Mouse (Mus musculus) forebrain, embryonic 12.5 days (tissue): Measurements from ENCODE around the gene Rtkn2. TPM values are rescaled to one million over a fixed set of nuclear protein-coding genes. Genes with fewer than 3 reads are reported as not detected.

ENCODE experiments used
- ATAC-seq: fragments of 200-750 bp; cut with Nextera tagmentation; 2 replicates; pipeline ENCODE4 v1.8.0; 2017; ENCODE audit warnings: moderate TSS enrichment; ENCODE audit not compliant: low FRiP score
- H3K27ac ChIP-seq: fragments of 300-500 bp; sonication (generic); 2 replicates; pipeline ENCODE4 v1.5.1; 2016; ENCODE audit warnings: mild to moderate bottlenecking
- H3K27me3 ChIP-seq: fragments of 300-500 bp; sonication (generic); 2 replicates; pipeline ENCODE4 v1.6.1; 2016; ENCODE audit warnings: mild to moderate bottlenecking
- H3K36me3 ChIP-seq: fragments of 300-500 bp; sonication (generic); replicated peaks from 2 replicates; pipeline ENCODE4 v1.6.1; 2016; ENCODE audit warnings: mild to moderate bottlenecking
- H3K4me1 ChIP-seq: fragments of 300-500 bp; sonication (generic); 2 replicates; pipeline ENCODE4 v1.6.1; 2016
- H3K4me2 ChIP-seq: fragments of 300-500 bp; sonication (generic); 2 replicates; pipeline ENCODE4 v1.6.1; 2016; ENCODE audit warnings: mild to moderate bottlenecking, moderate library complexity
- H3K4me3 ChIP-seq: fragments of 300-500 bp; sonication (generic); replicated peaks from 2 replicates; pipeline ENCODE4 v1.5.1; 2016; ENCODE audit warnings: mild to moderate bottlenecking
- H3K9ac ChIP-seq: fragments of 300-500 bp; sonication (generic); 2 replicates; pipeline ENCODE4 v1.6.1; 2016; ENCODE audit warnings: mild to moderate bottlenecking
- H3K9me3 ChIP-seq: fragments of 300-500 bp; sonication (generic); 2 replicates; pipeline ENCODE4 v1.6.1; 2016
- WGBS: fragments of 180-500 bp; shearing (Covaris S2); methylation state at CpG from one replicate; pipeline ENCODE4 v1.1.7; 2016; 5-methylcytosine and 5-hydroxymethylcytosine counted together
- polyA plus RNA-seq: library from polyadenylated mRNA; unstranded; fragments of >200 nt; fragmentation: Nextera tagmentation; extraction: Ambion mirVana; gene quantifications from 2 replicates; pipeline ENCODE4 v1.2.1, GENCODE M21; 2016

Rtkn2 gene
- polyA plus RNA-seq, 1 experiment from 2014 or later = 29.4 TPM

DNA sequence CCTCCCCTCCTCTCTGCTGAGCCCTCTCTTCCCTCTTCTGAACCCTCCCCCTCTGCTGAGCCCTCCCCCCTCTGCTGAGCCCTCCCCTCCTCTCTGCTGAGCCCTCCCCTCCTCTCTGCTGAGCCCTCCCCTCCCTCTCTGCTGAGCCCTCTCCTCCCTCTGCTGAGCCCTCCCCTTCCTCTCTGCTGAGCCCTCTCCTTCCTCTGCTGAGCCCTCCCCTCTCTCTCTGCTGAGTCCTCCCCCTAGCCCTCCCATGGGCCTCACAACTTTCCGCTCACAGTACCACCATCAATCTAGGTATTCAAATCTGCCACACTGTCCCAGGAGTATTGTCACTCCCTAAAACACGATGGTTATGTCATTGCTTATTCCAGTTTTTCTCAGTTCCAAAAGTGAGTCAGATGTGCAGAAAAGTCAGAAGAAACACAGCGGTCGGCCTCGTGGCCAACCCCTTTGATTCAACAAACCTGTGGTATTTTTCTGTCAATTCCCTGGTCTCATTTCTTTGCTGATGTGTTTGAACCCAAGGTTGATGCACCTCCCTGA lies 49.8 kb downstream of the Rtkn2 start:
- H3K36me3 ChIP-seq = peaks cover 47% of the 10 kb centered on the region
- H3K4me2 ChIP-seq = no peak overlapping the region
- H3K4me3 ChIP-seq = no peak overlapping the region
- H3K27ac ChIP-seq = no peak overlapping the region
- H3K4me1 ChIP-seq = no peaks in the 10 kb centered on the region
- H3K9ac ChIP-seq = no peak overlapping the region
- 89% methylated on average over 5 of the region's 5 CpGs for WGBS
- no peaks in the 10 kb centered on the region for H3K9me3 ChIP-seq
- no peak for ATAC-seq
- H3K27me3 ChIP-seq = no peaks in the 10 kb centered on the region

DNA sequence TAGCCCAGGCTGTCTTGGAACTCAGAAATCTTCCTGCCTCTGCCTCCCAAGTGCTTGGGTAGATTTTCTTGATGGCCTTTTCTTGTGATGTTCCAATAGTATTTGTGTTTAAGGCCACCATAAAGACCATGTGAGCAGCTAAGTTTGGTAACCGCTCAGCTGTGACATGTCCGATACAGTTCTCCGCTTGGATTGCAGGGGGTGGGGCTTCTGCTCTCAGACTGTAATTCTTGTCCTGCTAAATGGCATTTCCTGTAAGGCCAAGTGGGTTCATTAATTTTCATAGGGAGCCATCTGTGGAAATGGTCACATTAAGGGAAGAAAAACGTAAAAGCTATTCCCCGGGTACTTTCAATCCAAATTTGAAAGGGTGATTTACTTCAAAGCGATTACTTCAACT lies 50.7 kb downstream of the Rtkn2 start:
- H3K36me3 ChIP-seq = peaks cover 50% of the 10 kb centered on the region
- 89% methylated on average over 6 of the region's 6 CpGs for WGBS

DNA sequence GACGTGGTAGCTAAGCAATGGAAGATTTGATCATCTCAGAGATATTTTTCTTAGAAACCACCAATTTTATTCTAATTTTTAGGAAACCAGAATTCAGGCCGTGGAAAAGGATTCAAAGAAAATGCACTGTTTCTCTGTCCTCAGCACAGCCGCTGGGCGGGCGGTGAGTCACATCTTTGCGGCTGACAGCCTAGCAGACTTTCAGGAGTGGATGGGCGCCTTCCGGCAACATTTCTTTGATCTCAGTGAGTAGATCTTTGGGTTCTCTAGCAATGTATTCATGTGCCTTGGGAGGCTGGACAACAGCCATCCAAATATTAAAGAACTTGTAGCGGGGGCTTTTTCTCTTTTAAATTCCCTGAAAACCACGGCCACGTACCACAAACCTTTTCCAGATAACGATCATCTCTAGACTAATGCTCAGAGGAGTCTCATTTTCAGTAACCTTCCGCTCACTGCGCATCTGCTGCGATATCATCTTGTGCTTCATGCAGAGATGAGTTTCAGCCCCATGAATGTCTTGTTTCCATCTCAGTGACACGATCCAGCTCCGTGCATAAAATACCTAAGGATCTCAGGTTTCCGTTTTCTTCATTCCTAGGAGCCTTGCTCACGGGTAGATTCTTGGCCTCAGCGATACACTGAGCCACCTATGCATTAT lies 56.5 kb downstream of the Rtkn2 start:
- Histone ChIP-seq H3K4me1 (peaks cover 18% of the 10 kb centered on the region), H3K4me2 (no peak overlapping the region), H3K27ac (no peak overlapping the region), H3K9me3 (no peaks in the 10 kb centered on the region), H3K36me3 (peaks cover 31% of the 10 kb centered on the region), H3K4me3 (no peak overlapping the region), H3K27me3 (no peaks in the 10 kb centered on the region), H3K9ac (no peak overlapping the region)
- no peak for ATAC-seq
- WGBS = 95% methylated on average over 20 of the region's 20 CpGs

More for the DNA sequence above, 50.7 kb downstream of the Rtkn2 start:
- Histone ChIP-seq H3K27ac (no peak overlapping the region), H3K4me1 (no peaks in the 10 kb centered on the region), H3K27me3 (no peaks in the 10 kb centered on the region), H3K4me2 (no peak overlapping the region), H3K9ac (no peak overlapping the region), H3K9me3 (no peaks in the 10 kb centered on the region), H3K4me3 (no peak overlapping the region)
- no peak for ATAC-seq

DNA sequence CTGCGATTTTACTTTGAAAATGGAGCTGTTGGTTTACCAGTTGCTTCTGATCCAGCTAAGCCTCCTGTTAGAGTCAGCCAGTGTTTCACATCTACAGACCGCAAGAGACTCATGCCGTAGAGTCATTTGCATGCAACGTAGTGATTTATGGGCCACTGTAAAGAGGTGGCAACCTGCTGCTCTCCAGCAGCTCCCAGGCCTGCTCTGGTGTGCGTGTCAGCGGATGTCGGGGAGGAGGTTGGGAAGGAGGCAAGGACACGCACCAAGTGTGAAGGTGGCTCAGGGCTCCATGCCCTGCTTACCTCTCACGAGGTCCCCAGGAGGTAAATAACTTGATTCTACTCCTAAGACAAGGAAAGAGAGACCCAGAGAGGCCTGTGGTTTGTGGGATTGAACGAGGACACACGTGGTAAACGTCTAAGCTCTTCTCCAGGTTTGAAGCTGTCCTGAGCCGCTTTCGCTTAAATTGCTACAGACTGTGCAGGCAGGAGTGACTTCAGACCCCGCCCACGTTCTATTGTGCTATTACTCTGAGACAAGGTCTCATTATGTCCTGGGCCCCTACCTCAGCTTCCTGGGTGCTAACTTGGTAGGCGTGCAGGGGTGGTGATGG lies 57.1 kb downstream of the Rtkn2 start:
- H3K9ac ChIP-seq = no peak overlapping the region
- ATAC-seq = no peak
- no peak overlapping the region for H3K4me3 ChIP-seq
- H3K27me3 ChIP-seq = no peaks in the 10 kb centered on the region
- peaks cover 34% of the 10 kb centered on the region for H3K36me3 ChIP-seq
- no peak overlapping the region for H3K4me2 ChIP-seq
- peaks cover 18% of the 10 kb centered on the region for H3K4me1 ChIP-seq
- H3K27ac ChIP-seq = no peak overlapping the region
- no peaks in the 10 kb centered on the region for H3K9me3 ChIP-seq
- WGBS = 96% methylated on average over 17 of the region's 17 CpGs

DNA sequence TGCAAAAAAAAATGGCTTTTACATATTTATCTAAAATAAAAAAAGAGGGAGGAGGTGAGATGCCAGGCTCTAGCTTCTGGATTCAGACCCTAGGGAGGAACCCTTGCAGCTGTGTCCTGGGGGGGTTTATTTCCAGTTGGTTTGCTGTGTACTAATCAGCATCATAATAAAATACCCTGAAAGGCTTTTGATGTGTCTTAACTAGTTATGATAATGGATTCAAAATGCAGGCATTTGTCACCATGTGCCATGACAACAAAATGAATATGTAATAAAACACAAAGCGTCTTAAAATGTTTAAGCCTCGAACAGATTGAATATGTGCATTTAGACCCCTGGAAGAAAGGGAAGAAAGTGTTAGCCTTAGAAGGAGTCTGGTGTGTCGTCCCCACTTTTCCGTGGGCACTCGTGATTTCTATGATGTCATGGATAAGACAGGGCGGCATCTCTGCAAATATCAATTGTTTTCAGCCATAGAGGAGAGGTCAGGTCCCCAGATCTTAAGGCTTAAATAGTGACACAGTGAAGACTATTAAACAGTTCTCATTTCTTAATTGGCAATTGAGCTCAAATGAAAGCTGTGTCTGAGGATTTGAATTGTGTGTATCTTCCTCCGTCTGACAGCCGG lies 59.7 kb downstream of the Rtkn2 start:
- Histone ChIP-seq H3K4me2 (peak overlapping the region; percentile 21; the same call in 1 of the 2 replicates), H3K9me3 (no peaks in the 10 kb centered on the region), H3K4me3 (no peak overlapping the region), H3K27me3 (no peaks in the 10 kb centered on the region), H3K4me1 (peaks cover 27% of the 10 kb centered on the region), H3K27ac (peak overlapping the region; percentile 61), H3K36me3 (peaks cover 28% of the 10 kb centered on the region), H3K9ac (no peak overlapping the region)
- ATAC-seq = peak; percentile 40; the same call in 1 of the 2 replicates
- WGBS = 38% methylated on average over 8 of the region's 8 CpGs

DNA sequence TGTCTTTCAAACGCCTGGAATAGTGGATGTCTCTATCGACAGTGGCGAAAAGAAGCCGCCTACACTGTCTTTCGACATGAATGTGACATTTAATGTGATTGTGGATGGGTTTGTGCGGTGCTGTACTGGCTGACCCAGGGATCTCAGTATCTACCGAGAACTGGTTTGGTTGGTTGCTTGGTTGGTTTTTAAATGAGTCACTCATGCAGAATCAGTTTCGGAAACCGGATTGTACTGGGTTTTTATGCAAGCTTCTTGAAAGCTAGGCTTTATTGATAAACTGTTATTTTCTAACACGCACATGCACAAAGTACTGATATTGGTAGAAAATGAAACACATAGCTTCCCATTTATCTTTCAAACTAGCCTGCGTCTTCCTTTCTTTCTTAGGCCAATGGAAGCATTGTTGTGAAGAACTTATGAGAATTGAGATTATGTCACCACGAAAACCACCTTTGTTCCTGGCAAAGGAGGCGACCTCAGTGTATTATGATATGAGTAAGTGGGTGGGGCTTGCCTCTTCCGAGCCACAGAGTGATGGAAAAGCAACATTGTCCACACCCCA lies 60.4 kb downstream of the Rtkn2 start:
- Histone ChIP-seq H3K4me2 (peak overlapping the region; percentile 21; the same call in 1 of the 2 replicates), H3K36me3 (peaks cover 25% of the 10 kb centered on the region), H3K27me3 (no peaks in the 10 kb centered on the region), H3K9ac (no peak overlapping the region), H3K4me3 (no peak overlapping the region), H3K27ac (peak overlapping the region; percentile 61), H3K4me1 (peaks cover 29% of the 10 kb centered on the region), H3K9me3 (no peaks in the 10 kb centered on the region)
- WGBS = 64% methylated on average over 14 of the region's 14 CpGs
- peak; percentile 57 for ATAC-seq

DNA sequence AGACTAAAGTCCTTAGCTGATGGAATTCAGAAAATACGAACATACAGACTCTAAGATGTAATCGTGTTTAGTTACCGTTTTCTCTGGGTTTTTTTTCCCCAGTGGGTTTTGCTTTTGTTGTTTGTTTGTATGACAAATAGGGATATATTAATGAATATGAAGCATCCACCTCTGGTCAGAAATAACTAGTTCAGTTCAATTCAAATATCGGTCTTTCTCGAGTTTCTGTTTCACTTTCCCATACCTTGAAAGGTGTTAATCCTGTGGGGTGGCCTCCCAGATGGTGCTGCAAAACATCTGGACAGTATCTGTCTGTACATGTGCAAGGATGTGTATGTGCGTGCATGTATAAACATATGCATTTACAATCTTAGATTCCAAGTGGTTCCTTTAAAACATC lies 61.0 kb downstream of the Rtkn2 start:
- H3K4me3 ChIP-seq = no peak overlapping the region
- no peak for ATAC-seq
- no peaks in the 10 kb centered on the region for H3K27me3 ChIP-seq
- H3K4me1 ChIP-seq = peaks cover 33% of the 10 kb centered on the region
- 92% methylated on average over 6 of the region's 6 CpGs for WGBS
- H3K9ac ChIP-seq = no peak overlapping the region
- H3K9me3 ChIP-seq = no peaks in the 10 kb centered on the region
- no peak overlapping the region for H3K27ac ChIP-seq
- H3K36me3 ChIP-seq = peaks cover 29% of the 10 kb centered on the region
- no peak overlapping the region for H3K4me2 ChIP-seq

DNA sequence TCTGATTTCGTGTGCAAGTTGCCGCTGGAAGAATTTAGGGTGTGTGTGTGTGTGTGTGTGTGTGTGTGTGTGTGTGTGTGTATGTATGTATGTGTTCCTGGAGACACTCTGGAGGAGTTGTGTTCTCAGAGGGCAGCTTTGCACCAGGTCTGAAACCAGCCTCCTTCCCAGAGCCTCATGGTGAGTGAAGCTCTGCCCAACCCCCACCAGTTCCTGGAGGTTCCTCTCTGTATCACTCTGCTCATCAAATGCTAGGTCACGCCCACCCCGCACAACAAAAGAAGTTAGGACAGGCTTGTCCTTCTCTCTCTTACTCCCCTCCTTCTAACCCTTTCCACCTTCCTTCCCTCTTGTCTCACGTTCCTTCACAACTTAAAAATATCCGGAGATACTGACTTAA lies 64.6 kb downstream of the Rtkn2 start:
- H3K9me3 ChIP-seq = no peaks in the 10 kb centered on the region
- WGBS = 30% methylated on average over 6 of the region's 6 CpGs

DNA sequence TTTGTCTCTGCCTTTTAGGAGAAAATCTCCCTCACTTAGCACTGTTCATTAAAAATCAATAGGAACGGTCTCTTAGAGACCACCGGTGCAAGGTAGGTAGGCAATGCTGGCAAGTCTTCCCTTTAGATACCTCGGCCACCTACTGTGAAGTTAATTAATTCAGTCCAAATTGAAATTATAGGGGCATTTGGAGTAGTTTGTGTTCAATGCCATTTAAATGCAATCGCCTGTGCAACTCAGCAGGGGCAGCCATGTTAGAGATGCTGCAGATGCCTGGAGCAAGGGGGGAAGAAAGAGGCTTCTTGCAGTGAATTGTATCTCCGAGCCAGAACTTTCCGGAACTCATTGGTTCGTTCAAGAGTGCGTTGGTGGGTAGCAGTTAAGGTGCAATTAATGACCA lies 65.5 kb downstream of the Rtkn2 start:
- no peak for ATAC-seq
- Histone ChIP-seq H3K27me3 (no peaks in the 10 kb centered on the region), H3K36me3 (peaks cover 18% of the 10 kb centered on the region), H3K4me2 (no peak overlapping the region), H3K9me3 (no peaks in the 10 kb centered on the region), H3K27ac (0 out of 2 replicates have a peak overlapping the region, but pooled peaks have one; percentile 15), H3K4me1 (peaks cover 17% of the 10 kb centered on the region), H3K9ac (no peak overlapping the region), H3K4me3 (no peak overlapping the region)
- 54% methylated on average over 8 of the region's 8 CpGs for WGBS

More for the DNA sequence above, 64.6 kb downstream of the Rtkn2 start:
- peaks cover 18% of the 10 kb centered on the region for H3K36me3 ChIP-seq
- H3K9ac ChIP-seq = no peak overlapping the region
- no peak overlapping the region for H3K4me2 ChIP-seq
- ATAC-seq = peak; percentile 64; the same call in 1 of the 2 replicates
- peaks cover 25% of the 10 kb centered on the region for H3K4me1 ChIP-seq
- H3K4me3 ChIP-seq = no peak overlapping the region
- no peak overlapping the region for H3K27ac ChIP-seq
- no peaks in the 10 kb centered on the region for H3K27me3 ChIP-seq

DNA sequence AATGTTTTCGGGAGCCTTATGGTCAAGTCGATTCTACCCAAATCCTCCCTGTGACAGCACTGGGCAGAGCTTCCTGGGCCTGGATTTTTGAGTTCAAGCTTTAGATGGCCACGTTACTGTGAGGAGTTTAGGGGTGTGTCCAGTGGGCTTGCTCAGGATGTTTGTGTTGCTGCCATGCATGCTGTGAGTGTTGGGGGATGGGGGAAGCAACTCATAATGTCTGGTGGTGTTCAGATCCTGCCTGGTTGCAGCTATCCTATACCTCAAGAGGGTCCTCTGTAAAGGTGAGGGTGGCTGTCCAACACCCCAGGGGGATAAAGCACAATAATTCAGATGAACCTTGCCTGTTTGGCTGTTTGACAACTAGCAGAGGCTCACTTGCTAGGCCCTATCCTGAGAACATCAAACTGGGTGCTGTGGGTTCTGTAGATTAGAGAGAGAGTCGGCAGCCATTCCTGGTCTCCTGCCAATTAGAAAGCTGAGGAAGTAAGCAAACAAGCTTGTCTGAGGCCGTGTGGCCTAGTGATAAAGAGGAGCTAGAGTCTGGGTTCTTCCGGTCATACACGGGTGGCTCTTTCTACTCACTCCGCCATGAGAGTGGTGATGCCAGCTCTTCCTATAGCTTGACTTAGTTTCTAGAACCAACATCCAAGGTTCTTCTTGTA lies 69.4 kb downstream of the Rtkn2 start:
- Histone ChIP-seq H3K36me3 (peaks cover 11% of the 10 kb centered on the region; the same call in 1 of the 2 replicates), H3K9ac (no peak overlapping the region), H3K27ac (no peak overlapping the region), H3K9me3 (no peaks in the 10 kb centered on the region), H3K4me3 (no peak overlapping the region), H3K4me2 (no peak overlapping the region), H3K4me1 (peaks cover 9% of the 10 kb centered on the region), H3K27me3 (no peaks in the 10 kb centered on the region)
- no peak for ATAC-seq
- 93% methylated on average over 8 of the region's 8 CpGs for WGBS

DNA sequence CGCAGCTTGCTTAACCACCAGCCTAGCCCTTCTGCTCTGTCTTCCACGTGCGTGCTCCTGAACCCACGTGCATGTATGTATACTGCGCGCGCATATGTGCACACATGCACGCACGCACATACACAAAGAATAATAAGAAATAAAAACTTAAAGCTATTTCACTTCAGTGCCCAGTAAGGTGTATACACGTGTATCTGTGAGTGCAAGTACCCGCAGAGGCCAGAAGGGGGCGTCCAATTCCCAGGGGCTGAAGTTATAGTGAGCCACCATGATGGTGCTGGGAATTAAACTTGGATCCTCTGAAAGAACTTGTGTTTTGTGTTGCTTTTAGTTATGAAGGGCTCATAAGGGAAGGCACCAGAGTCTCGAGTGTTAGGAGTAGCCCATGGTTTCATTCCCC lies 71.5 kb downstream of the Rtkn2 start:
- Histone ChIP-seq H3K4me2 (no peak overlapping the region), H3K9me3 (no peaks in the 10 kb centered on the region), H3K27me3 (no peaks in the 10 kb centered on the region), H3K27ac (no peak overlapping the region), H3K9ac (no peak overlapping the region), H3K4me1 (no peaks in the 10 kb centered on the region), H3K36me3 (peaks cover 6% of the 10 kb centered on the region; the same call in 1 of the 2 replicates), H3K4me3 (no peak overlapping the region)
- 89% methylated on average over 13 of the region's 13 CpGs for WGBS
- ATAC-seq = no peak
